Mouse (Mus musculus): ENCODE measurements around the gene Gm20481. TPM values are rescaled to one million over a fixed set of nuclear protein-coding genes. Genes with fewer than 3 reads are reported as not detected.

Gene Gm20481
- not detected for polyA plus RNA-seq (2017; shearing (Covaris generic))

DNA sequence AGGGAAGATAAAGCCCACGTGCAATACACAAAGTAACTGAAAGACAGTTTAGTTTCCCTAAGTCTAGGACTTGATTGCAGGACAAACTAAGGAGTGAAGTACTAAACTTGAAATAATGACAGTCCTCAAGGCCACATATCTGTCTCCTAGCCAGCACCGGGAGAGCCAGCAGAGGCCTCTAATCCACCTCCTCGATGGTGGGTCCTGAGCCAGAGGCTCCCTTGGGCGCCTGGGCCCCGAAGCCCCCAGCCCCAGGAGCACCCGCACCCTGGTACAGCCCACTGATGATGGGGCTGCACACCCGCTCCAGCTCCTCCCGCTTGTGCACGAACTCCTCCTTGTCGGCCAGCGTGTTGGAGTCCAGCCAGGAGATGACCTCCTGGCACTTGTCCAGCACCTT, at the start of gene Gm20481:
Gene Gm20481, plus strand, starts transcription at position 91 of the 400 bp plus-strand sequence.

DNA sequence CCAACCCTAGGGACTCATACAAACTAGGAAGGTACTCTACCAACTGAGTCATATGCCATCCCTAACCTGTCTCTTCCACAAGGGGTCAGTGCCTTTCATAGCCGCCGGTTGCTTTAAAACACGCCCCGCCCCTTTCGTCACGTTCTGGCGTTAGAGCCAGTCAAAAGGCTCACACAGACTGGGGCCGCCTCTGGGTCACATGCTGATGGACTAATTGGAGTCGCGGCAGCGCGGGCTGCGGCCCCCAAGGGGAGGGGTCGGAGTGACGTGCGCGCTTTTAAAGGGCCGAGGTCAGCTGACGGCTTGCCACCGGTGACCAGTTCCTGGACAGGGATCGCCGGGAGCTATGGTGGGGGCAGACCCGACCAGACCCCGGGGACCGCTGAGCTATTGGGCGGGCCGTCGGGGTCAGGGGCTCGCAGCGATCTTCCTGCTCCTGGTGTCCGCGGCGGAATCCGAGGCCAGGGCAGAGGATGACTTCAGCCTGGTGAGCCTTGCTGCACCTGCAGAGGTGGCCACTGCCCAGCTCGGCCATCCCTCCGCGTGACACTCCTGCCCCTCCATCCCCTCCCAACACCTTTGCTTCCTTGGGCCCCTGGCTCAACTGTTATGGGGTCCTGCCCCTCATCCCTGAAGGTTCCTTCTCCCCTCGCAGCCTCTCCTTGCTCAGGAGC, 38.5 kb upstream of the Gm20481 start, which contains the start of gene Neu1:
Gene Neu1, plus strand, starts transcription at position 193 of the 674 bp plus-strand sequence.

DNA sequence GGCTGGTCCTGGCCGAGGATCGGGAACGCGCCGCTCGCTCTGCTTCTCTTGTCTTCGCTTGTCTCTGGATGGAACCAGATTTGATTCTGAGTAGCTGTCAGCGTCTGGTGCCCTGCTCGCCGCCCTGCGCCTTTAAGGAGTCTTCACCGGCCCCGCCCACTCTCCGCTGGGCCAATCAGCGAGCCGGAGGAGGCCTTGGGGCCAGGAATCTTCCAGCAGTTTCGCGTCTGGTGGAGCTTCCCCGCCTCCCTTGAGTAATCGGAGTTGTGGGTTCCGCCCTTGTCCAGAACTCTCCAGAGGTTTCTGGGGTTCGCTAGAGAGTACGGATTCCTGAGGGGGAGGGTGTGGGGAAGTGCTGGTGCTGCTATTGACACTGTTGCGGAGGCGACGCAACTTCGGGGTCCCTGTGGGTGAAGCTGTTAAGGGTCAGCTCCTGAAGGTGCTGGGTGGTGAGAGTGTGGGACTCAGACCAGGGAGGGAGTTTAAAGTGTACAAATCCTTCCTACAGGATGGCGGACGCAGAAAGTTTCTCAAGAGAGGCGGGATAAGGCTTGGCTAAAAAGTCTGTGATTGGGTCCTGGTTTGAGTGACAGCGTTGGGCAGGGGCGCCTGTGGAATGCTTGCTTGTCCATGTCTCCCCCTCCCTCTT, 10.5 kb upstream of the Gm20481 start, which contains the start of gene Hspa1b:
Gene Hspa1b, minus strand, starts transcription at position 109 of the 649 bp plus-strand sequence.

DNA sequence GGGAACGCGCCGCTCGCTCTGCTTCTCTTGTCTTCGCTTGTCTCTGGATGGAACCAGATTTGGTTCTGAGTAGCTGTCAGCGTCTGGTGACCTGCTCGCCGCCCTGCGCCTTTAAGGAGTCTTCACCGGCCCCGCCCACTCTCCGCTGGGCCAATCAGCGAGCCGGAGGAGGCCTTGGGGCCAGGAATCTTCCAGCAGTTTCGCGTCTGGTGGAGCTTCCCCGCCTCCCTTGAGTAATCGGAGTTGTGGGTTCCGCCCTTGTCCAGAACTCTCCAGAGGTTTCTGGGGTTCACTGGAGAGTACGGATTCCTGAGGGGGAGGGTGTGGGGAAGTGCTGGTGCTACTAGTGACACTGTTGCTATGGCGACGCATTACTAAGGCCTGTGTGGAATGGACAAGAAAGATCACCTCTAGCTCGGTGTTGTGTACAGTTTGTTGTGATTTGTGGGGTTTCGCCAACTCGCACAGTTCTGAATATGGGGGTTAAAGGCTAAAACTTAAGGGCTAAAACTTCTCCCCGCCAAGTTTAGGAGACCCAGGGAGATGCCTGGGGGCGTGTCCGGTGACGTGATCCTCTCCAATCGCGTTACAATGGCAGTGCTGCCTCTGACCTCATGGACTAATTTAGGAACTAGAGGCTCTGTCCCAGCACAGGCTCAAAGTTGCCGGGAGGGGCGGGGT, 2.5 kb downstream of the Gm20481 start, which contains the start of the genes Hspa1a and Hspa1l:
Gene Hspa1a, minus strand, starts transcription at position 88 of the 681 bp plus-strand sequence.
Gene Hspa1l, plus strand, starts transcription at position 635 of the 681 bp plus-strand sequence.

DNA sequence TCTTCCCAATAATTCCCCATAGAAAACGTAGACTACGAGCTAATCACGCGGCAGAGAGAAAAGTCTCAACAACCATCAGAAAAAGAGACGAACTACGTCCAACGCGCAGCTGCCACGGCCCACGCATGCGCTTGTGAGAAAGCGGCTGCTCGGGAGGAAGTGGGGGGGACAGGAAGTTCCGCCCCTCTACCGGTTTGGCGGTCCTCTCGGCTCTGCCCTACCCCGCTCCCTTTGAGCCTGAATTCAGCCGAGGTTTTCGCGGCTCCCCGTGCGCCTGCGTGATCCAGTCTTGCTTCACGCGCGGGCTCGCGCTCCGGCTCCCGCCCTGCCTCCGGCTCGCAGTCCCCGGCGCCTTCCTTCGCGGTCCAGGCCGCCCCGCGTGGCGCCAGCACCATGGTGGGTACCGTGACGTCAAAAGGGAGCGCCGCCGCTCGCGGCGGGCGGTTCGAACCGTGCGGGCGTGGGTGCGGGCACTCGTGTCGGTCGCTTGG, 12.0 kb downstream of the Gm20481 start, which contains the start of gene Lsm2:
Gene Lsm2, plus strand, starts transcription at position 173 of the 491 bp plus-strand sequence.

DNA sequence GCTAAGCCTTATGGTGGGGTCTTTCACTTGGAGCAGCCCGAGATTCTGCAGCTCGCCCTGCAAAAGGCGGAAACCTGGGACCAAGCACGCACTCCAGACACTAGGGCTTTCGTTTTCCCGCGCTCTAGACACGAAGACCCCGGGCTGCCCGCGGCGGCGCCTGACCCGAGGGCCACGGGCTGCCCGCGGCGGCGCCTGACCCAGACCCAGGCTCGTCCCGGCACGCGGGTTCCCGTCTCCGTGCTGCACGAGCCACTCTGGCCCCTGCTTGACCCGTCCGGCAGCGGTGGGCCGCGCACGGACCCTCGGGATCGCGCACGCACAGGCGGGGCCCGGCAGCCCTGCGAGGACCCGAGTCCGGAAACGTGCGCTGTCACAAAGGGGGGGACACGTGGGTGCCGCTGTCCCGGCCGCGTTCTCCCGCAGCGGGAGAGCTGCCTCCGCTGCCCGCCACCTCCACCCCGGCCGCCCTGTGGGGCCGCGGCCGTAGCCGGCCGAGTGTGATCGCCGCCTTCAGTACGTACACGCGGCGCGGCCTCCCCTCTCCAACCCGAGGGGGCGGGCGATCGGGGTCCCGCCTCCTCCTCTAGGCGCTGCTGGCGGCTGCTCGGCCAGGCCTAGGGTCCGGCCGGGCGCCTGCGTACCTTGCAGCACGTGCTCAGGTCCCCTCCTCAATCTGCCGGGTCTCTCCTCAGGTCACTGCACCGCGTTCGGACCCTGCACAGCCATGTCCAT, 31.2 kb downstream of the Gm20481 start, which contains the start of gene Vars:
Gene Vars, plus strand, starts transcription at position 271 of the 735 bp plus-strand sequence.

DNA sequence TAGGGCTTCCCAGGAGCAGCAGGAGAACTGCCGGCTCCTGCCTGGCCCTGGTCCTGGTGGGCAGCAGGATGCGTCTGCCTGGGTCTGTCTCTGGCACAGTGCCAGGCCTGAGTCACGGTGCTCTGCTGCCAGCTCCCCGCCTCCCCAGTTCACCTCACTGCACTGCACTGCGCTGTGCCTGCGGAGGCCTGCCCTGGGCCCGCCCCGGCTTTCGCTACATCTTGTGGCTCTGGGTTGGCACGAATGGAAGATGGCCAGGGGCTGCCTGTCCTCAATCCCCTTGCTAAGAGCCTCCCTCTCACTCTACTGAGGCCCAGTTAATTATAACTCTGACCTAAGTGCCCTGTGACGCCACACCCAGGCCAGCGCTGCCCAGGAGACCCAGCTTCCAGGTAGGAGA, 46.7 kb downstream of the Gm20481 start, which contains the start of gene Vwa7:
Gene Vwa7, plus strand, starts transcription at position 204 of the 400 bp plus-strand sequence.

Other genes starting within 250 kb of the Gm20481 start
- gene C4b, start 226.0 kb upstream of the Gm20481 start, polyA plus RNA-seq (2017; shearing (Covaris generic)), result not detected
- not detected for gene Cyp21a1, start 165.4 kb upstream of the Gm20481 start, polyA plus RNA-seq (2017; shearing (Covaris generic))
- gene Stk19, start 133.0 kb upstream of the Gm20481 start, polyA plus RNA-seq (2017; shearing (Covaris generic)), result 31.8 TPM
- 78.8 TPM for gene Dxo, start 132.9 kb upstream of the Gm20481 start, polyA plus RNA-seq (2017; shearing (Covaris generic))
- gene Skiv2l, start 119.7 kb upstream of the Gm20481 start, polyA plus RNA-seq (2017; shearing (Covaris generic)), result 126 TPM
- 47.9 TPM for gene Nelfe, start 119.5 kb upstream of the Gm20481 start, polyA plus RNA-seq (2017; shearing (Covaris generic))
- 0.91 TPM for gene Cfb, start 107.4 kb upstream of the Gm20481 start, polyA plus RNA-seq (2017; shearing (Covaris generic))
- 0.36 TPM for gene Zbtb12, start 90.4 kb upstream of the Gm20481 start, polyA plus RNA-seq (2017; shearing (Covaris generic))
- 0.07 TPM for gene Gm20547, start 87.9 kb upstream of the Gm20481 start, polyA plus RNA-seq (2017; shearing (Covaris generic))
- gene C2, start 71.6 kb upstream of the Gm20481 start, polyA plus RNA-seq (2017; shearing (Covaris generic)), result 2.6 TPM
- gene Ehmt2, start 71.4 kb upstream of the Gm20481 start, polyA plus RNA-seq (2017; shearing (Covaris generic)), result 69.4 TPM
- gene Slc44a4, start 55.4 kb upstream of the Gm20481 start, polyA plus RNA-seq (2017; shearing (Covaris generic)), result not detected
- 75.2 TPM for gene Neu1, start 38.7 kb upstream of the Gm20481 start, polyA plus RNA-seq (2017; shearing (Covaris generic))
- 15.6 TPM for gene Hspa1b, start 10.7 kb upstream of the Gm20481 start, polyA plus RNA-seq (2017; shearing (Covaris generic))
- 2.8 TPM for gene Hspa1a, start 2.2 kb downstream of the Gm20481 start, polyA plus RNA-seq (2017; shearing (Covaris generic))
- gene Hspa1l, start 2.8 kb downstream of the Gm20481 start, polyA plus RNA-seq (2017; shearing (Covaris generic)), result not detected
- gene Lsm2, start 11.9 kb downstream of the Gm20481 start, polyA plus RNA-seq (2017; shearing (Covaris generic)), result 81.8 TPM
- 174 TPM for gene Vars, start 31.1 kb downstream of the Gm20481 start, polyA plus RNA-seq (2017; shearing (Covaris generic))
- 0.18 TPM for gene Vwa7, start 46.7 kb downstream of the Gm20481 start, polyA plus RNA-seq (2017; shearing (Covaris generic))
- gene Sapcd1, start 58.1 kb downstream of the Gm20481 start, polyA plus RNA-seq (2017; shearing (Covaris generic)), result 0.81 TPM
- 1.2 TPM for gene Msh5, start 76.8 kb downstream of the Gm20481 start, polyA plus RNA-seq (2017; shearing (Covaris generic))
- 479 TPM for gene Clic1, start 80.1 kb downstream of the Gm20481 start, polyA plus RNA-seq (2017; shearing (Covaris generic))
- 1.2 TPM for gene Ddah2, start 89.1 kb downstream of the Gm20481 start, polyA plus RNA-seq (2017; shearing (Covaris generic))
- gene Ly6g6c, start 95.5 kb downstream of the Gm20481 start, polyA plus RNA-seq (2017; shearing (Covaris generic)), result not detected
- not detected for gene Mpig6b, start 96.3 kb downstream of the Gm20481 start, polyA plus RNA-seq (2017; shearing (Covaris generic))
- gene Ly6g6e, start 107.0 kb downstream of the Gm20481 start, polyA plus RNA-seq (2017; shearing (Covaris generic)), result not detected
- not detected for gene Ly6g6d, start 108.2 kb downstream of the Gm20481 start, polyA plus RNA-seq (2017; shearing (Covaris generic))
- gene Ly6g6f, start 115.7 kb downstream of the Gm20481 start, polyA plus RNA-seq (2017; shearing (Covaris generic)), result not detected
- gene Abhd16a, start 119.4 kb downstream of the Gm20481 start, polyA plus RNA-seq (2017; shearing (Covaris generic)), result 66.3 TPM
- not detected for gene Ly6g5c, start 138.4 kb downstream of the Gm20481 start, polyA plus RNA-seq (2017; shearing (Covaris generic))
- gene Ly6g5b, start 145.5 kb downstream of the Gm20481 start, polyA plus RNA-seq (2017; shearing (Covaris generic)), result 1.1 TPM
- gene Gpank1, start 151.5 kb downstream of the Gm20481 start, polyA plus RNA-seq (2017; shearing (Covaris generic)), result 52.4 TPM
- 244 TPM for gene Csnk2b, start 152.1 kb downstream of the Gm20481 start, polyA plus RNA-seq (2017; shearing (Covaris generic))
- gene D17H6S53E, start 156.5 kb downstream of the Gm20481 start, polyA plus RNA-seq (2017; shearing (Covaris generic)), result 3.3 TPM
- not detected for gene Apom, start 162.1 kb downstream of the Gm20481 start, polyA plus RNA-seq (2017; shearing (Covaris generic))
- gene Bag6, start 165.3 kb downstream of the Gm20481 start, polyA plus RNA-seq (2017; shearing (Covaris generic)), result 57.1 TPM
- gene Prrc2a, start 195.0 kb downstream of the Gm20481 start, polyA plus RNA-seq (2017; shearing (Covaris generic)), result 26.9 TPM
- gene Aif1, start 206.2 kb downstream of the Gm20481 start, polyA plus RNA-seq (2017; shearing (Covaris generic)), result 2.2 TPM
- 8.7 TPM for gene Lst1, start 218.5 kb downstream of the Gm20481 start, polyA plus RNA-seq (2017; shearing (Covaris generic))
- 2,032 TPM for gene Ltb, start 224.5 kb downstream of the Gm20481 start, polyA plus RNA-seq (2017; shearing (Covaris generic))
- gene Tnf, start 232.1 kb downstream of the Gm20481 start, polyA plus RNA-seq (2017; shearing (Covaris generic)), result 40.7 TPM
- 158 TPM for gene Lta, start 235.4 kb downstream of the Gm20481 start, polyA plus RNA-seq (2017; shearing (Covaris generic))